Mouse (Mus musculus) lung, postnatal 10 days (tissue): ENCODE data around the gene Arnt.
"Not testable (repeated sequence)": the region's sequence is repeated elsewhere in the genome, so short reads cannot be mapped to it uniquely, and the experiment has no call there.

Experiments used
- DNase-seq: peaks from one replicate; pipeline ENCODE4 v3.0.0; 2021

Arnt gene

DNA sequence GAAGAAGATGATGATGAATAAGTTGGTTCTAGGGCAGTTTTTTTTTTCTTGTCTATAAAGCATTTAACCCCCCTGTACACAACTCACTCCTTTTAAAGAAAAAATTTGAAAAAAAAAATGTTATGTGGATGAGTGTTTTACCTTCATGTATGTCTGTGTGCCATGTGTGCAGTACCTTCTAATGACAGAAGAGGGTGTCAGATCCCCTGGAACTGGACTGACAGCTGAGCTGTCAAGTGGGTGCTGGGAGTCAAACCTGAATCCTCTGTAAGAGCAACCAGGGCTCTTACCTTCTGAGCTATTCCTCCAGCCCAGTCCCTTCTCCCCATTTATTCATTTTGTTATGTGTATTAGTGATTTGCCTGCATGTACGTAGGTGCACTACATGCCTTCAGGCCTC is 96.8 kb downstream of the Arnt start:
- DNase-seq = no peak

GRCm38 (mm10) chr3:95533364-95533763 is 99.2 kb downstream of the Arnt start:
- DNase-seq = no peak

- DNase-seq = no peak
Measured at GRCm38 (mm10) chr3:95534927-95535326, 100.7 kb downstream of the Arnt start.

- no peak for DNase-seq
Measured at GRCm38 (mm10) chr3:95538936-95539335, 104.7 kb downstream of the Arnt start.

DNA sequence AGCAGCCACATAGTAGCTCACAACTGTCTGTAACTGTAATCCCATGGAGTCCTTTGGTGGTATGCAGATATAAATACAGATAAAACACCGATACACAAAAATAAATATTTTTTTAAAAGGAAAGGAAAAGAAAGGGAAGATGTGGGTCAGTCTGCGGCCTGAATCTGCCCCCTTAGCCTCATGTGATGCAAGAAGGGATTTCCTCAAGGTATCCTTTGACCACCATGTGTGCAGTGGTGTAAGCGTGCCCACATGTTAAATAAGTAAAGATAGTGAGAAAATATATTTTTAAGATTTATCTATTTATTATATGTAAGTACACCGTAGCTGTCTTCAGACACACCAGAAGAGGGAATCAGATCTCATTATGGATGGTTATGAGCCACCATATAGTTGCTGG is 105.6 kb downstream of the Arnt start:
- DNase-seq = no peak

DNA sequence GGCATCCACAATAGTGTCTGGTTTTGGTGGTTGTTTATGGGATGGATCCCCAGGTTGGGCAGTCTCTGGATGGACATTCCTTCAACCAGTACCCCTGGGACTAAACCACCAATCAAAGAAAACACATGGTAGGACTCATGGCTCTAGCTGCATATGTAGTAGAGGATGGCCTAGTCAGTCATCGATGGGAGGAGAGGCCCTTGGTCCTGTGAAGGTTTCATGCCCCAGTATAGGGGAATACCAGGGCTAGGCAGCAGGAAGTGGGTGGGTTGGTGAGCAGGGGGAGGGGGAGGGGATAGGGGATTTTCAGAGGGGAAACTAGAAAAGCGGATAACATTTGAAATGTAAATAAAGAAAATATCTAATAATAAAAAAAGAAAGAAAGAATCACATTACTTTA is 107.0 kb downstream of the Arnt start:
- DNase-seq = not testable (repeated sequence)

- no peak for DNase-seq
Measured at GRCm38 (mm10) chr3:95542171-95542570, 108.0 kb downstream of the Arnt start.

DNA sequence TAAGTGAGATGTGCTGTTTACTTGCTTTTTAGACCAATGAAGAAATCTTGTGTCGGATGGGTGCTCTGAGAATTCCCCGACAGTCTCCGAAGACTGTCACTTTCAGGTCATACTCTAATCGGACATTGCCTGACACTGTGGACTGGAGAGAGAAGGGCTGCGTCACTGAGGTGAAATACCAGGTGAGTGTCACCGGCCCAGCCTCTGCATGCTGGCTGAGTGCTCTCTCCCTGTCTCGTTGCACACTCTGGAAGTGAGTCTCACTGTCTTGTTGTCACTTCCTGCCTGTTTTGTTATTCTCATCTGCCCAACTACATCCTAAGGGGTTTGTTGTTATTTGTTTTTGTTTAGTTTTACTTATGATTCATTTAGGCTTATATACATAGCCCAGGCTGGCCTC is 108.8 kb downstream of the Arnt start:
- DNase-seq = no peak
